Mouse (Mus musculus) ES-E14 (cell line): ENCODE measurements around the gene Nkain4. TPM values are rescaled to one million over a fixed set of nuclear protein-coding genes. Genes with fewer than 3 reads are reported as not detected.

Experiments used
- DNase-seq: peaks from one replicate; pipeline ENCODE4 v3.0.0-alpha.2; 2013; ENCODE audit warnings: low read depth, low spot score
- H3K27ac ChIP-seq: 2 replicates; pipeline ENCODE4 v1.5.1; 2012; ENCODE audit warnings: low read depth, mild to moderate bottlenecking, low read length, moderate library complexity, mixed read lengths; ENCODE audit not compliant: poor library complexity, insufficient read depth, severe bottlenecking
- H3K36me3 ChIP-seq: 2 replicates; pipeline ENCODE4 v1.6.1; 2012; ENCODE audit warnings: mild to moderate bottlenecking, low read length, moderate library complexity, mixed read lengths; ENCODE audit not compliant: control insufficient read depth, poor library complexity, insufficient read depth, severe bottlenecking
- H3K4me1 ChIP-seq, 2 experiments: fragments of 150-350 bp in 1 of 2; sonication (generic) in 1 of 2; 2 replicates each; pipeline ENCODE4 v1.6.1; 2012; ENCODE audit warnings: low read length in 2 of 2, mild to moderate bottlenecking in 1 of 2, mixed read lengths in 1 of 2; ENCODE audit not compliant: control insufficient read depth in 2 of 2, insufficient read depth in 2 of 2, poor library complexity in 1 of 2
- H3K4me3 ChIP-seq, 2 experiments: fragments of 150-350 bp in 1 of 2; sonication (generic) in 1 of 2; 2 replicates each; pipeline ENCODE4 v1.5.1; 2012; ENCODE audit warnings: low read length in 2 of 2, low read depth in 1 of 2, mild to moderate bottlenecking in 1 of 2, mixed read lengths in 1 of 2; ENCODE audit not compliant: insufficient read depth in 1 of 2, poor library complexity in 1 of 2, severe bottlenecking in 1 of 2
- H3K9ac ChIP-seq: 2 replicates; pipeline ENCODE4 v1.6.1; 2012; ENCODE audit warnings: low read depth, mild to moderate bottlenecking, low read length, mixed read lengths; ENCODE audit not compliant: poor library complexity, insufficient read depth, severe bottlenecking
- H3K9me3 ChIP-seq: fragments of 150-350 bp; sonication (generic); 2 replicates; pipeline ENCODE4 v1.6.1; 2012; ENCODE audit warnings: low read depth, mild to moderate bottlenecking, low read length; ENCODE audit not compliant: control insufficient read depth, insufficient read depth
- CHD2 ChIP-seq: IDR thresholded peaks from 2 replicates; pipeline ENCODE4 v1.6.1; 2014; ENCODE audit warnings: mild to moderate bottlenecking, low read depth, low read length, inconsistent platforms
- HCFC1 ChIP-seq: IDR thresholded peaks from 2 replicates; pipeline ENCODE4 v1.6.1; 2012; ENCODE audit warnings: low read length, inconsistent platforms, borderline replicate concordance; ENCODE audit not compliant: insufficient read depth
- MAFK ChIP-seq: IDR thresholded peaks from 2 replicates; pipeline ENCODE4 v1.6.1; 2014; ENCODE audit warnings: mild to moderate bottlenecking, low read depth, low read length, inconsistent platforms; ENCODE audit not compliant: insufficient read depth
- ZC3H11A ChIP-seq: IDR thresholded peaks from 2 replicates; pipeline ENCODE4 v1.6.1; 2012; ENCODE audit warnings: low read depth, mild to moderate bottlenecking, inconsistent platforms, low read length, borderline replicate concordance
- ZNF384 ChIP-seq: IDR thresholded peaks from 2 replicates; pipeline ENCODE4 v1.6.1; 2012; ENCODE audit warnings: low read depth, low read length, inconsistent platforms
- in situ Hi-C, 2 experiments: fragments of 600-800 bp; cut with MboI; formaldehyde crosslinking; loops; one replicate each; pipeline ENCODE4 v1.15.1; 2025; ENCODE audit warnings: low sequenced_read_pairs in 2 of 2, inconsistent platforms in 1 of 2; ENCODE audit not compliant: unreplicated experiment in 2 of 2
- total RNA-seq: library from RNA; depleted of rRNA; stranded (reverse); fragments of 300-350 nt; gene quantifications from 2 replicates; pipeline ENCODE4 v1.2.3, GENCODE M21; 2012; rRNA removed

Nkain4 gene
- total RNA-seq, 1 experiment: 7.8 TPM

DNA sequence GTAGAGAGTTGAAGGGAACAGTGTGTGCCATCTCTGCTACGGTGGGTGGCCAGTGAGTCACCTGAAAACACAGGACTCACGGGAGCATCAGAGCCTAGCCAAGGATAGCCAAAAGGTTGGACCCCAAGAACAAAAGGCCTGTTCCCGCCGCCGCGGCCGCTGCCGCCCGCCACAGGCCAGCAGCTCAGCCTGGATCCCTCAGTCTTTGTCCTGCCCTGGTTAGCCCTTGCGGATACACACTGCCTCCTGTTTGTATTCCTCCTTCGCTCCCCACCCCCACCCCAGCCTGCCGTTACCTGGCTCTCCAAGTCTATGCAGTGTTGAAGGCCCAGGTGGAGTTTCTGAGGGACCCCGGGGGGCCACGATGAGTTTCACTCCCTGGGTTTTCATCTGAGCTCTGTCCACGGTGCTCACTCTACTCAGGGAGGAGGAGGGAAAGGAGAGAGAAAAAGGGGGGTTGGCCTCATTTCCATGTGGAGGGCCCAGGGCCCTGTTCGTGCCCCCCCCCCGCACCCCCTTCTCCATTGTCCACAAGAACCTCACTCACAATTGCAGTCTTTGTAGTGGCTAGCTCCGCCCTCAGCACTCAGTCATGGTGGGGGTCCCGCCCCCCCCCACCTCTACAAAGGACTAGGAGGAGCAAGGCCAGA lies 65.1 kb downstream of the Nkain4 start:
- peaks cover 5 to 15% of the 10 kb centered on the region in 2 experiments; a peak in 3 of 4 replicates for H3K4me1 ChIP-seq
- no peaks in the 10 kb centered on the region for H3K9me3 ChIP-seq
- in situ Hi-C loops: no loop called here
- no peaks in the 10 kb centered on the region for H3K36me3 ChIP-seq
- TF ChIP-seq MAFK (no peak), ZC3H11A (no peak), ZNF384 (no peak), CHD2 (no peak), HCFC1 (no peak)
- 0 out of 4 replicates have a peak overlapping the region, but pooled peaks of 1 of the 2 experiments have one; percentile 30 for H3K4me3 ChIP-seq
- no peak overlapping the region for H3K9ac ChIP-seq
- H3K27ac ChIP-seq: peak overlapping the region; percentile 30; the same call in 1 of the 2 replicates
- DNase-seq: no peak

DNA sequence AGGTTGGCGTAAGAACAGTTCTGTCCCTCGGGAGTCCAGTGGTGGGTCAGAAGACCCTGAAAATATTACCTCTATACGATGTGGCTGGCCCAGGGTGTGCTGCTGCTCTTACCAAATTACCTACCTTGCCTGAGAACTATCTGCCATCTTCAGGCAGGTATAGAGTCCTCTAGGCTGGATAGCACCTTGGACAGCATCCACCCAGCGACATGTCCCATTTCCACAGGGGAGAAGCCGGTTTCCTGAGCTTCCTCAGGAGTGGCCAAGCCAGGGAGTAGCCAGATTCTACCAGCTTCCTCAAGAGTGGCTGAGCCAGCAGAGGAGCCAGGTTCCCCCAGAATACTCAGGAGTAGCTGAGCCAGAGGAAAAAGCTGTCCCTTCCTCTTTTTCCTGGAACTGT lies 69.2 kb downstream of the Nkain4 start:
- H3K4me3 ChIP-seq: no peak overlapping the region
- TF ChIP-seq CHD2: no peak
- DNase-seq: no peak
- H3K9me3 ChIP-seq: no peaks in the 10 kb centered on the region
- H3K4me1 ChIP-seq: peaks cover 3 to 10% of the 10 kb centered on the region in 2 experiments; a peak in 2 of 4 replicates
- in situ Hi-C loops: no loop called here
- no peak overlapping the region for H3K27ac ChIP-seq
- no peaks in the 10 kb centered on the region for H3K36me3 ChIP-seq
- H3K9ac ChIP-seq: no peak overlapping the region

Other genes with a start within 250 kb of the Nkain4 start
- gene Dido1, start 244.7 kb downstream of the Nkain4 start, total RNA-seq: 84.7 and 90.6 TPM in 2 replicates
- gene Gid8, start 244.6 kb downstream of the Nkain4 start, total RNA-seq: 57.8 and 64.7 TPM in 2 replicates
- 12.0 and 28.1 TPM in 2 replicates for gene Slc17a9, start 229.4 kb downstream of the Nkain4 start, total RNA-seq
- gene Bhlhe23, start 177.8 kb downstream of the Nkain4 start, total RNA-seq: 0.11 and 0.18 TPM in 2 replicates
- gene Ythdf1, start 33.8 kb downstream of the Nkain4 start, total RNA-seq: 53.8 and 58.4 TPM in 2 replicates
- 2.1 and 3.7 TPM in 2 replicates for gene Birc7, start 25.7 kb downstream of the Nkain4 start, total RNA-seq
- 46.7 and 55.0 TPM in 2 replicates for gene Arfgap1, start 12.5 kb upstream of the Nkain4 start, total RNA-seq
- 0.80 and 0.90 TPM in 2 replicates for gene Col20a1, start 31.8 kb upstream of the Nkain4 start, total RNA-seq
- 0.71 and 0.90 TPM in 2 replicates for gene Chrna4, start 88.8 kb upstream of the Nkain4 start, total RNA-seq
- gene Kcnq2, start 180.6 kb upstream of the Nkain4 start, total RNA-seq: 4.6 and 11.6 TPM in 2 replicates
- gene Eef1a2, start 202.3 kb upstream of the Nkain4 start, total RNA-seq: 0.76 and 0.95 TPM in 2 replicates
- gene Ppdpf, start 232.5 kb upstream of the Nkain4 start, total RNA-seq: 67.1 and 71.8 TPM in 2 replicates
- 0.11 and 0.22 TPM in 2 replicates for gene Ptk6, start 248.1 kb upstream of the Nkain4 start, total RNA-seq